Mouse (Mus musculus) myocyte (in vitro differentiated cells): ENCODE measurements around the gene Trnau1ap.
"Not testable (repeated sequence)": the region's sequence is repeated elsewhere in the genome, so short reads cannot be mapped to it uniquely, and the experiment has no call there.

Source experiments
- CEBPB ChIP-seq: IDR thresholded peaks from 2 replicates; pipeline ENCODE4 v1.6.1; 2011; ENCODE audit warnings: mild to moderate bottlenecking, moderate library complexity; ENCODE audit not compliant: poor library complexity, insufficient read depth, severe bottlenecking
- MAX ChIP-seq: IDR thresholded peaks from one replicate; pipeline ENCODE4 v1.6.1; 2011; ENCODE audit warnings: low read depth, mild to moderate bottlenecking, control low read depth
- POLR2A ChIP-seq: IDR thresholded peaks from one replicate; pipeline ENCODE4 v1.6.1; 2011; ENCODE audit warnings: low read depth, mild to moderate bottlenecking, control low read depth, moderate library complexity; ENCODE audit not compliant: insufficient read length
- POLR2AphosphoS2 ChIP-seq: IDR thresholded peaks from one replicate; pipeline ENCODE4 v1.6.1; 2011; ENCODE audit warnings: low read depth, control low read depth; ENCODE audit not compliant: insufficient read length
- REST ChIP-seq: IDR thresholded peaks from one replicate; pipeline ENCODE4 v1.6.1; 2011; ENCODE audit warnings: mild to moderate bottlenecking, control low read depth, moderate library complexity; ENCODE audit not compliant: insufficient read depth, insufficient read length
- TCF12 ChIP-seq: IDR thresholded peaks from one replicate; pipeline ENCODE4 v1.6.1; 2011; ENCODE audit warnings: mild to moderate bottlenecking, control low read depth; ENCODE audit not compliant: poor library complexity, insufficient read depth, severe bottlenecking

DNA sequence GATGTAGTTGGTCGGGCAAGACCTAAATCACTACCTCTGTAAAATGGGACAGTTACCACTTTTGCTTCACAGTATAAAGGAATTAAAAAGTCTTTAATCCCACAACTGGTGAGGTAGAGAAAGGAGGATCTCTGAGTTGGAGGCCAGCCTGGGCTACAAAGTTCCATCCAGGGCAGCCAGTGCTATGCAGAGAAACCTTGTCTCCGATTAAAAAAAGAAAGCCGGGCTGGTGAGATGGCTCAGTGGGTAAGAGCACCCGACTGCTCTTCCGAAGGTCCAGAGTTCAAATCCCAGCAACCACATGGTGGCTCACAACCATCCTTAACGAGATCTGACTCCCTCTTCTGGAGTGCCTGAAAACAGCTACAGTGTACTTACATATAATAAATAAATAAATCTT lies 25.9 kb downstream of the Trnau1ap start:
- not testable (repeated sequence) for TF ChIP-seq POLR2A, POLR2AphosphoS2, CEBPB, TCF12, REST, MAX
